Mouse (Mus musculus) forebrain, embryonic 13.5 days (tissue): ENCODE results near the gene Zfp46. TPM values are rescaled to one million over a fixed set of nuclear protein-coding genes. Genes with fewer than 3 reads are reported as not detected.

ENCODE experiments used
- ATAC-seq: fragments of 200-750 bp; cut with Nextera tagmentation; 2 replicates; pipeline ENCODE4 v1.8.0; 2017
- H3K27ac ChIP-seq: fragments of 300-500 bp; sonication (generic); 2 replicates; pipeline ENCODE4 v1.5.1; 2015; ENCODE audit warnings: inconsistent platforms, mild to moderate bottlenecking, moderate library complexity
- H3K27me3 ChIP-seq: fragments of 300-500 bp; sonication (generic); 2 replicates; pipeline ENCODE4 v1.6.1; 2015; ENCODE audit warnings: mild to moderate bottlenecking, inconsistent platforms
- H3K36me3 ChIP-seq: fragments of 300-500 bp; sonication (generic); 2 replicates; pipeline ENCODE4 v1.6.1; 2015; ENCODE audit warnings: mild to moderate bottlenecking, inconsistent platforms; ENCODE audit not compliant: poor library complexity, severe bottlenecking
- H3K4me1 ChIP-seq: fragments of 300-500 bp; sonication (generic); 2 replicates; pipeline ENCODE4 v1.6.1; 2015; ENCODE audit warnings: inconsistent platforms
- H3K4me2 ChIP-seq: fragments of 300-500 bp; sonication (generic); 2 replicates; pipeline ENCODE4 v1.6.1; 2015; ENCODE audit warnings: inconsistent platforms, mild to moderate bottlenecking, moderate library complexity
- H3K4me3 ChIP-seq: fragments of 300-500 bp; sonication (generic); 2 replicates; pipeline ENCODE4 v1.5.1; 2015; ENCODE audit warnings: mild to moderate bottlenecking, inconsistent platforms
- H3K9ac ChIP-seq: fragments of 300-500 bp; sonication (generic); 2 replicates; pipeline ENCODE4 v1.6.1; 2015; ENCODE audit warnings: mild to moderate bottlenecking, inconsistent platforms
- H3K9me3 ChIP-seq: fragments of 300-500 bp; sonication (generic); replicated peaks from 2 replicates; pipeline ENCODE4 v1.6.1; 2016; ENCODE audit warnings: inconsistent platforms
- WGBS: fragments of 180-500 bp; shearing (Covaris S2); methylation state at CpG from one replicate; pipeline ENCODE4 v1.1.7; 2015; 5-methylcytosine and 5-hydroxymethylcytosine counted together
- polyA plus RNA-seq: library from polyadenylated mRNA; unstranded; fragments of >200 nt; fragmentation: Nextera tagmentation; extraction: Ambion mirVana; gene quantifications from 2 replicates; pipeline ENCODE4 v1.2.1, GENCODE M21; 2015

The Zfp46 gene
- polyA plus RNA-seq = 30.7 and 32.9 TPM in 2 replicates

DNA sequence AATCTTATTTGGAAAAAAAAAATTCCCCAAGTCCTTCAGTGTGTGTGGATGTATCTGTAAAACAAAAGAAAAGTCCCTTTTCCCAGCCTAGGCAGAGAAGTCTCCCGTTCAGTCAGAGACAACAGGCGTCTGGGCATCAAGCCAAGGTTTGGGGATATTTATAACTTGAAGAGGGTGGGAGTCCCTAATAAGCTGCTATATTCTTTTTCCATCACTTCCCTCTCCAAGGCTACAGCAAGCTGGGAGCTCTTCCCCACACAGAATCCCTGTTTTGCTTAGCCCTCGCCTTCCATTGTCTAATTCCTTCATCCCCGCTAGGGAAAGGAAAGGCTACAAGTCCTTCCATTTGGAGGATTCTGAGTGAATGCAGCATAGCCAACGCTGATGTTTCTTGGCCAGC lies at the start of gene Zfp46:
Gene Zfp46, plus strand, starts transcription at position 229 of the 400 bp plus-strand sequence.
- Histone ChIP-seq H3K36me3 (peaks cover 19% of the 10 kb centered on the region), H3K4me2 (peak within 1 kb of the TSS; percentile 87), H3K4me1 (peaks cover 45% of the 10 kb centered on the region), H3K4me3 (peak within 1 kb of the TSS; percentile 72), H3K27ac (peak within 1 kb of the TSS; percentile 96), H3K9me3 (0 out of 2 replicates have a peak, but pooled peaks cover 3% of the 10 kb centered on the region), H3K9ac (peak within 1 kb of the TSS; percentile 79), H3K27me3 (peaks cover 8% of the 10 kb centered on the region)
- 8% methylated on average over 5 of the region's 5 CpGs for WGBS
- ATAC-seq = 0 out of 2 replicates have a peak, but pooled peaks have one; percentile 3

DNA sequence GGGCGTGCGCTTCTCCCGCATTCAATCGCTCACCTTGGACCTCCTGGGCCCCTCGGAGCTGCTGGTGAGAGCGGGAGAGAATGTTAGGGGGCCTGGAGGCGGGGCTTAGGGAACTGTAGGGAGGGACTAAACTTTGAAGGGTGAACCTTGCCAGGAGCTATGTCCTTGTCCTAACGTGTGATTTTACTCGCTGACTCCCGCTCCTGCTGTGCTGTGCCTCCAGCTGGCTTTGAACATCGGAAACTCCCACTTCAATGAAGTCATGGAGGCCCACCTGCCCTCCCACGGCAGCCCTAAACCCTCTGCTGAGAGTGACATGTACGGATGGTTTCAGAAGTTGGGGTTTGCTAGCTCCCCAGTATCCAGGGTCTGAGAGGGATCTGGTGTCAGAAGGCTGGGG lies 45.8 kb upstream of the Zfp46 start:
- Histone ChIP-seq H3K4me3 (no peak overlapping the region), H3K27ac (no peak overlapping the region), H3K4me1 (peaks cover 7% of the 10 kb centered on the region; the same call in 1 of the 2 replicates), H3K9ac (no peak overlapping the region), H3K36me3 (no peaks in the 10 kb centered on the region), H3K27me3 (peaks cover 37% of the 10 kb centered on the region), H3K9me3 (0 out of 2 replicates have a peak, but pooled peaks cover 3% of the 10 kb centered on the region), H3K4me2 (no peak overlapping the region)
- no peak for ATAC-seq
- WGBS = 21% methylated on average over 13 of the region's 13 CpGs

DNA sequence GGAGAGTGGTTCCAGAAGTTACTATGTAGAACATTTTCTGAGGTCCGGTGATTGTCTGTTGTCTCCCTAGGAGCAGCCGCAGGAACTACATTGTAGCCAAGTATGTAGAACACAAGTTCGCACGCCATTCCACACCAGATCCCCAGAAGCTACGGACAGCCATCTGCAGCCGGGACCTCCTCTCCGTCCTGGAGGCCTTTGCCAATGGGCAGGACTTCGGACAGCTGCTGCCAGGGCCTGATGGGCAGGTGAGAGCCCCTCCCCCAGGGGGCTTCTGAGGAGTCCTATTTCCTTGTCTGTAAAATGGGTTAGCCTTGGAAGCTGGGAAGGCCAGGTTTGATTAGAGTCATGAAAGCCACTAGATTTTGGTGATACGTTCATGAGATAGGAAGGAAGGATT lies 45.4 kb upstream of the Zfp46 start:
- Histone ChIP-seq H3K27ac (no peak overlapping the region), H3K27me3 (peaks cover 42% of the 10 kb centered on the region), H3K9me3 (0 out of 2 replicates have a peak, but pooled peaks cover 3% of the 10 kb centered on the region), H3K4me3 (no peak overlapping the region), H3K4me1 (peaks cover 7% of the 10 kb centered on the region; the same call in 1 of the 2 replicates), H3K4me2 (no peak overlapping the region), H3K36me3 (no peaks in the 10 kb centered on the region), H3K9ac (no peak overlapping the region)
- ATAC-seq = no peak
- 74% methylated on average over 9 of the region's 9 CpGs for WGBS

DNA sequence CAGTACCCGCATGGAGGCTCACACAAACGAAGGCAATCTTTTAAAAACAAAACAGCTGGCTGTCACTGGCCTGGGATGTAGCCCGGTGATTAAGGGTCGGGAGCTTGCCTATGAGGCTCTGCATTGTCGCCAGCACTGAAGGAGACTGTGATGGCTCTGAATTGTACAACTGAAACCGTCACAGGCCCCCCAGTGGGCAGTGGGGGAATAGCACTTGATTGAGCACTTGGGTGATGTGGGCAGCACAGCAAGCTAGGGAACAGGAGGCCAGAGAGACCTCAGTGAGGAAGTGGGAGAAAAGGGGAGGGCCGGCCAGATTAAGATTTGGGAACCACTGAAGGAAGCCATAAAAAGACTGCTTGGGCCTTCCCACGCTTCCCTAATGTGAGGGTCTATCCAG lies 44.9 kb upstream of the Zfp46 start:
- H3K9ac ChIP-seq = no peak overlapping the region
- H3K4me2 ChIP-seq = no peak overlapping the region
- no peak overlapping the region for H3K4me3 ChIP-seq
- 0 out of 2 replicates have a peak, but pooled peaks cover 3% of the 10 kb centered on the region for H3K9me3 ChIP-seq
- 19% methylated on average over 8 of the region's 8 CpGs for WGBS
- H3K27ac ChIP-seq = no peak overlapping the region
- H3K36me3 ChIP-seq = no peaks in the 10 kb centered on the region
- 0 out of 2 replicates have a peak, but pooled peaks have one; percentile 30 for ATAC-seq
- H3K4me1 ChIP-seq = peaks cover 7% of the 10 kb centered on the region; the same call in 1 of the 2 replicates
- peaks cover 46% of the 10 kb centered on the region for H3K27me3 ChIP-seq

DNA sequence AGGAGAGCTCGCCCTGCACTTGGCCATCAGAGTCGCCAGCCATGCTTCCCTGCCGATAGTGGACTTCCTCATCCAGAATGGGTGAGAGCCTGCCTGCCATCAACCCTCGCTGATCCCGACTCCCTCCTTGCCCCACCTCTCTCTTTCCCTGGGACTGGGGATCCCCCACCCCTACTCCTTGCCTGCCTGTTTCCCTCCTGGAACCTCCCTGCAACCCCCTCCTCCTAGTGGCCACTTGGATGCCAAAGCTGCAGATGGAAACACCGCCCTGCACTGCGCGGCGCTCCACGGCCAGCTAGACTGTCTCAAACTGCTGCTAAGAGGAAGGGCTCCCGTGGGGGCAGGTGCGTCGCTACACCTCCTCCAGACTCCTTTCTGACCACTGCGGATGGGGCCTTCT lies 44.4 kb upstream of the Zfp46 start:
- ATAC-seq = no peak
- H3K36me3 ChIP-seq = no peaks in the 10 kb centered on the region
- H3K27me3 ChIP-seq = peaks cover 51% of the 10 kb centered on the region
- H3K4me3 ChIP-seq = no peak overlapping the region
- WGBS = 77% methylated on average over 14 of the region's 14 CpGs
- H3K4me1 ChIP-seq = peaks cover 7% of the 10 kb centered on the region; the same call in 1 of the 2 replicates
- H3K9me3 ChIP-seq = 0 out of 2 replicates have a peak, but pooled peaks cover 3% of the 10 kb centered on the region
- no peak overlapping the region for H3K27ac ChIP-seq
- no peak overlapping the region for H3K4me2 ChIP-seq
- no peak overlapping the region for H3K9ac ChIP-seq

DNA sequence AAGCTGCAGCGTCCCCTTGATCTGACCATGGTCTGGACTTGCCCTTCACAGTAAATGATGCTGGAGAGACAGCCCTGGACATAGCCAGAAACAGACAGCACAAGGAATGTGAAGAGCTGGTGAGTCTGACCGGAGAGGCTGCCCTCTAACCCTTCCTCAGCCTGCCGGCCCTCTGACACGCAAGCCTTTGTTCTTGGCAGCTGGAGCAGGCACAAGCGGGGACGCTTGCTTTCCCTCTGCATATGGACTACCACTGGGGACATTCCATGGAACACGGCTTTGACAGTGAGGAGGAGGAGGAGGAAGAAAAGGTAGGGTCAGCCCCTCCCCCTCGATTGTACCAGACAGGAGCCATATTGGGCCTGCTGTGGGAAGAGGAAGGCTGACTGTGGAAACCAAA lies 43.5 kb upstream of the Zfp46 start:
- ATAC-seq = no peak
- Histone ChIP-seq H3K9ac (no peak overlapping the region), H3K27me3 (peaks cover 59% of the 10 kb centered on the region), H3K4me3 (no peak overlapping the region), H3K27ac (no peak overlapping the region), H3K4me2 (no peak overlapping the region), H3K4me1 (peaks cover 9% of the 10 kb centered on the region; the same call in 1 of the 2 replicates), H3K9me3 (0 out of 2 replicates have a peak, but pooled peaks cover 3% of the 10 kb centered on the region), H3K36me3 (no peaks in the 10 kb centered on the region)
- WGBS = 37% methylated on average over 8 of the region's 8 CpGs

DNA sequence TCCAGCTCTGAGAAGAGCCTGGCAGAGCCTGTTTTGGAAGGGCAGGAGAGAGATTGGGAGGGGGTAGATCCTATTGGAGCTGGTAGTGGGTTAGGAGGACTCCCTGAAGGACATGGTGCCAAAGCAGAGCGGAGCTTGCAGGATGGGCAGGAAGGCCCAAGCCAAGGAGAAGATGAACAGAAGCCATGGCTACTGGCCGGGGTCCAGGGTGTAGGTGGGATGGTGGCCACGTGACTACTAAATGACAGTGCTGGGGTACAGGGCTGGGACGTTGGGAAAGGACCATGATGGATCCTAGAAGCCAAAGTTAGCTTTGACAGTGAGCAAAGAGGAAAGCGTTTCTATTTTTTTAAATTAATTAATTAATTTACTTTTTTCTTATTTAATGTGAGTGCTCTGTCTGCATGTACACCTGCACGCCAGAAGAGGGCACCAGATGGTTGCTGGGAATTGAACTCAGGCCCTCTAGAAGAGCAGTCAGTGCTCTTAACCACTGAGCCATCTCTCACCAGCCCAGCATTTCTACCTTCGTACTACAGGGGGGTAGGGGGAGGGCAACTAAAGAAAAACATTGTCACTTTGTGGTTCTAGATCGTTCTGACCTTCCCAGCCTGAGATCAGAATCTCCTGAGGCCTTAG lies 42.3 kb upstream of the Zfp46 start:
- H3K4me1 ChIP-seq = peaks cover 19% of the 10 kb centered on the region
- no peak overlapping the region for H3K4me3 ChIP-seq
- peaks cover 68% of the 10 kb centered on the region for H3K27me3 ChIP-seq
- no peak for ATAC-seq
- H3K4me2 ChIP-seq = no peak overlapping the region
- 43% methylated on average over 8 of the region's 8 CpGs for WGBS
- H3K27ac ChIP-seq = no peak overlapping the region
- no peaks in the 10 kb centered on the region for H3K36me3 ChIP-seq
- 0 out of 2 replicates have a peak, but pooled peaks cover 3% of the 10 kb centered on the region for H3K9me3 ChIP-seq
- H3K9ac ChIP-seq = no peak overlapping the region

DNA sequence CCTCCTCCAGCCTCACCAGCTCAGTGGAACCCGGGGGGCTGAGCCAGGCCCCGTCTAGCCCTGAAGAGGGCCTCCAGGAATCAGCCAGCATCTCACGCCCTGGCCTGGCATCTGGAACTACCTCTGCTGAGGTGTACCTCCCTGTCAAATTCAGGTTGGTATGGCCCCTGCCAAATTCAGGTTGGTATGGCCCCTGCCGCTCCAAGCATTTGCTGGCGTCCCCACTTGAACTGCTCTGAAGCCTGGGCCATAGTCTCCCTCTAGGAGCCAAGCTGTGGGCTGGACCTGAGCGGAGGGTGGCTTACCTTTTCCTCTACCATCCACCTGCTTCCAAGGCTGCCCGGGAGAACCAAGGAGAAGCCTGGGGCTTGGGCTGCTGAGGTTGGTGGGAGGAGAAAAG lies 41.8 kb upstream of the Zfp46 start:
- no peak overlapping the region for H3K9ac ChIP-seq
- 87% methylated on average over 7 of the region's 7 CpGs for WGBS
- H3K27me3 ChIP-seq = peaks cover 68% of the 10 kb centered on the region
- H3K4me1 ChIP-seq = peaks cover 25% of the 10 kb centered on the region
- no peak overlapping the region for H3K4me3 ChIP-seq
- H3K9me3 ChIP-seq = 0 out of 2 replicates have a peak, but pooled peaks cover 3% of the 10 kb centered on the region
- no peaks in the 10 kb centered on the region for H3K36me3 ChIP-seq
- ATAC-seq = no peak
- no peak overlapping the region for H3K4me2 ChIP-seq
- H3K27ac ChIP-seq = no peak overlapping the region

DNA sequence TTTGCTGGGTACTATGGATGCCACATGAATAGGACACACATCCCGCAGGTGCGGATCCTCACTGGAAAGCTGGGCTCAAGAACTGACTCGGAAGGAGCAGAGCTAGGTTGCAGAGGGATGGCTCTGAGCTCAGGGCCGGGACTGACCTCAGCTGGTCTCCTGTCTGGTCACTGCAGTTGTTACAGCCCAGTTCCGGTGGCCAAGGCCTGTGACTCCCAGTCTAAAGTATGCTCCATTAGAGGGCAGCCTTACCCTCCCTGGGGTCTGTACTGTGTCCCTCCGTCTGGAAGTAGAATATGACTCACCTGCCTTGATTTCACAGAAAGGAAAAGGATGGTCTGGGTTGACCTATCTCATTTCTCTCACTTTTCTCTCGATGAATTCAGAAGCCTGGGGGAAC lies 40.3 kb upstream of the Zfp46 start:
- peaks cover 33% of the 10 kb centered on the region for H3K4me1 ChIP-seq
- H3K27ac ChIP-seq = no peak overlapping the region
- no peak overlapping the region for H3K9ac ChIP-seq
- H3K27me3 ChIP-seq = peaks cover 68% of the 10 kb centered on the region
- H3K36me3 ChIP-seq = no peaks in the 10 kb centered on the region
- 65% methylated on average over 7 of the region's 7 CpGs for WGBS
- H3K9me3 ChIP-seq = 0 out of 2 replicates have a peak, but pooled peaks cover 3% of the 10 kb centered on the region
- H3K4me2 ChIP-seq = no peak overlapping the region
- no peak overlapping the region for H3K4me3 ChIP-seq
- ATAC-seq = no peak

DNA sequence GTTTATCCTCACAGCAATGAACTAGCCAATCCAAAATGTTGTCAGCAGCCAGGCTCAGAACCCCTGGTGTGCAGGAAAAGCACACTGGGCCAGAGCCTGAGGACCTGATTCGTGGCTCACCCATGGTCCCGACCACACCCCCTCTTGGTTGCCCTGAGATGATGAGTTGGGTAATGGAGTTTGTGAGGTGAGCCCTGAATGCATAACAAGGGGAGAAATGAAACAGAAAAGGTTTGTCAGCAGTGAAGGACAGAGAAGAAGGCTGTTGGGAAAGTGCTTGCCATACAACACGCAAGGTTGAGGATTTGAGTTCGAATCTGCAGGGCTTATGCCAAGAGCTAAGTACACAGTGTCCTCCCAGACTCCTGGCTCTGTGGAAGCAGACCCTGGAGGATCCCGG lies 38.8 kb upstream of the Zfp46 start:
- no peak overlapping the region for H3K9ac ChIP-seq
- ATAC-seq = no peak
- peaks cover 35% of the 10 kb centered on the region for H3K4me1 ChIP-seq
- no peak overlapping the region for H3K4me2 ChIP-seq
- peaks cover 72% of the 10 kb centered on the region for H3K27me3 ChIP-seq
- H3K36me3 ChIP-seq = no peaks in the 10 kb centered on the region
- no peak overlapping the region for H3K4me3 ChIP-seq
- 31% methylated on average over 5 of the region's 5 CpGs for WGBS
- H3K27ac ChIP-seq = no peak overlapping the region
- H3K9me3 ChIP-seq = no peaks in the 10 kb centered on the region

DNA sequence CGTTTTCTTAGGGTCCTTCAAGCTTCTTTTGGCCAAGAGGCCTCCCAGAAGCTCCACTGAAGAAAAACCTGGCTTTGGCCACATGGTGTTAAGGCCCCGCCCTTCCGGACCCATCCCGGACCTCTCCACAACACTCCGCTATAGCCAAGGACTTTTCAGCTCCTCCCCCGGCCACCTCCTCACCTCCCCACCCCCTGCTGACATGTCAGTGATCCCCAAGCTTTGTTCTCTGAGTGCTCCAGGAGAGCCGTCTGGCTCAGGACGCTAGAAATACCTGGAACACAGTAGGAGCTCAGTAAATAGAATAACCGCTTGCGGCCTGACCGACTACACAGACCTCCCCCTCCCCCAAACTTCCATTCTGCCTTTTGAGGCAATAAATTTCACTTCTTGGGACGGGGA lies 37.9 kb upstream of the Zfp46 start:
- Histone ChIP-seq H3K27ac (no peak overlapping the region), H3K4me3 (no peak overlapping the region), H3K4me2 (no peak overlapping the region), H3K9me3 (no peaks in the 10 kb centered on the region), H3K27me3 (peaks cover 77% of the 10 kb centered on the region), H3K4me1 (peaks cover 35% of the 10 kb centered on the region), H3K36me3 (no peaks in the 10 kb centered on the region), H3K9ac (no peak overlapping the region)
- 2% methylated on average over 12 of the region's 12 CpGs for WGBS
- no peak for ATAC-seq

DNA sequence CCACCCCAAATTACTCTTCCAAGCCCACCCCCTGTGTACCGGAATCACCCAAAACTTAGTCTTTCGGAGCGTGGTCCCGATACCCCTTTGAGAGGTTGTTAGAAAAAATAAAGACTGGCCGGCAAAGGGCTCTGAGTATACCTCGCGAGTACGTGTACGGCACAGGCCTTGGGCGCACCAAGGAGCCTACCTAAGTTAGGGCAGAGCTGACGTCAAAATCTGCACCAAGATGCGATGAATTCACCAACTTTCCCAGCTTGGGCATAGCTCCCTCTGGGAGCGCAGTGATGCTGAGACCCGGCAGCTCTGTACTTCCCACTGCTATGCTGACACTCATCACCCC lies 37.1 kb upstream of the Zfp46 start:
- Histone ChIP-seq H3K36me3 (no peaks in the 10 kb centered on the region), H3K9ac (no peak overlapping the region), H3K4me3 (peak overlapping the region; percentile 40), H3K27ac (no peak overlapping the region), H3K9me3 (no peaks in the 10 kb centered on the region), H3K4me2 (peak overlapping the region; percentile 70), H3K27me3 (peaks cover 85% of the 10 kb centered on the region), H3K4me1 (peaks cover 35% of the 10 kb centered on the region)
- no peak for ATAC-seq
- WGBS = 2% methylated on average over 14 of the region's 14 CpGs
